Mouse (Mus musculus): ENCODE results near the gene Tor1a. TPM values are rescaled to one million over a fixed set of nuclear protein-coding genes. Genes with fewer than 3 reads are reported as not detected.
"Not testable (repeated sequence)": the region's sequence is repeated elsewhere in the genome, so short reads cannot be mapped to it uniquely, and the experiment has no call there.

The Tor1a gene
- total RNA-seq, 2 experiments from 2014 or later = 42.6 to 45.7 TPM

- no peak for DNase-seq (ENCODE audit: low spot score in 2 of 2)
- intact Hi-C loops (cut with DNase I) = no loop called here
Observed at GRCm38 (mm10) chr2:30959856-30960255, 7.9 kb downstream of the Tor1a start.

GRCm38 (mm10) chr2:30958726-30959125 lies 9.0 kb downstream of the Tor1a start:
- no peak for DNase-seq (ENCODE audit: low spot score in 2 of 2)
- intact Hi-C loops (cut with DNase I) = no loop called here

- intact Hi-C loops (cut with DNase I) = no loop called here
Observed at GRCm38 (mm10) chr2:30957511-30957910, 10.2 kb downstream of the Tor1a start.

GRCm38 (mm10) chr2:30954797-30955196 lies 12.9 kb downstream of the Tor1a start:
- intact Hi-C loops (cut with DNase I) = no loop called here
- DNase-seq (ENCODE audit: low spot score in 2 of 2) = no peak

More at GRCm38 (mm10) chr2:30957511-30957910, 10.2 kb downstream of the Tor1a start:
- no peak for DNase-seq (ENCODE audit: low spot score in 2 of 2)

GRCm38 (mm10) chr2:30952824-30953490 lies 14.8 kb downstream of the Tor1a start, which contains the start of gene Tor1b:
Gene Tor1b, plus strand, starts transcription at chr2:30952959.
- peak; percentile 91 to 93 for DNase-seq (ENCODE audit: low spot score in 2 of 2)
- intact Hi-C loops (cut with DNase I) = no loop called here

- DNase-seq (ENCODE audit: low spot score in 2 of 2) = no peak
- intact Hi-C loops (cut with DNase I) = no loop called here
Observed at GRCm38 (mm10) chr2:30952457-30952823, 15.3 kb downstream of the Tor1a start.

GRCm38 (mm10) chr2:30942603-30943011 lies 25.1 kb downstream of the Tor1a start:
- intact Hi-C loops (cut with DNase I) = no loop called here
- DNase-seq (ENCODE audit: low spot score in 2 of 2) = peak; percentile 65 to 69

- intact Hi-C loops (cut with DNase I); DNase-seq (ENCODE audit: low spot score in 2 of 2): not testable (repeated sequence)
Observed at GRCm38 (mm10) chr2:30942116-30942515, 25.6 kb downstream of the Tor1a start.

- intact Hi-C loops (cut with DNase I) = no loop called here
- no peak for DNase-seq (ENCODE audit: low spot score in 2 of 2)
Observed at GRCm38 (mm10) chr2:30941586-30941985, 26.1 kb downstream of the Tor1a start.

- intact Hi-C loops (cut with DNase I) = no loop called here
- DNase-seq (ENCODE audit: low spot score in 2 of 2) = no peak
Observed at GRCm38 (mm10) chr2:30938574-30938991, 29.1 kb downstream of the Tor1a start.

GRCm38 (mm10) chr2:30937731-30938130 lies 30.0 kb downstream of the Tor1a start:
- intact Hi-C loops (cut with DNase I) = no loop called here
- DNase-seq (ENCODE audit: low spot score in 2 of 2) = no peak

GRCm38 (mm10) chr2:30936808-30937207 lies 30.9 kb downstream of the Tor1a start:
- DNase-seq (ENCODE audit: low spot score in 2 of 2) = no peak
- intact Hi-C loops (cut with DNase I) = no loop called here

GRCm38 (mm10) chr2:30933917-30934450 lies 33.7 kb downstream of the Tor1a start:
- DNase-seq (ENCODE audit: low spot score in 2 of 2) = peak; percentile 74 to 82
- intact Hi-C loops (cut with DNase I) = loop anchor here (2.0 to 5.0 kb wide), 3 partner anchors 43 to 497 kb away; partner anchors contain the start of genes Asb6 and Prrx2

GRCm38 (mm10) chr2:30933032-30933431 lies 34.7 kb downstream of the Tor1a start:
- DNase-seq (ENCODE audit: low spot score in 2 of 2) = no peak
- intact Hi-C loops (cut with DNase I) = loop anchor here (5.0 kb wide), 2 partner anchors 101 to 496 kb away; partner anchors contain the start of genes Asb6 and Prrx2

- intact Hi-C loops (cut with DNase I) = loop anchor here (5.0 kb wide), 2 partner anchors 100 to 495 kb away; partner anchors contain the start of genes Asb6 and Prrx2
Observed at GRCm38 (mm10) chr2:30931922-30932321, 35.8 kb downstream of the Tor1a start.

GRCm38 (mm10) chr2:30930846-30931245 lies 36.9 kb downstream of the Tor1a start:
- intact Hi-C loops (cut with DNase I) = loop anchor here (5.0 kb wide), 2 partner anchors 99 to 494 kb away; partner anchors contain the start of genes Asb6 and Prrx2
- DNase-seq (ENCODE audit: low spot score in 2 of 2) = not testable (repeated sequence)

More at GRCm38 (mm10) chr2:30931922-30932321, 35.8 kb downstream of the Tor1a start:
- DNase-seq (ENCODE audit: low spot score in 2 of 2) = no peak

- DNase-seq (ENCODE audit: low spot score in 2 of 2) = peak; percentile 79 to 86
- intact Hi-C loops (cut with DNase I) = loop anchor here (5.0 kb wide), 2 partner anchors 97 to 492 kb away; partner anchors contain the start of genes Asb6 and Prrx2
Observed at GRCm38 (mm10) chr2:30929483-30930045, 38.2 kb downstream of the Tor1a start, which contains the start of gene Ptges. Gene Ptges, minus strand, starts transcription at chr2:30929863.

GRCm38 (mm10) chr2:30928893-30929482 lies 38.7 kb downstream of the Tor1a start:
- no peak for DNase-seq (ENCODE audit: low spot score in 2 of 2)
- intact Hi-C loops (cut with DNase I) = no loop called here

GRCm38 (mm10) chr2:30927844-30928628 lies 39.7 kb downstream of the Tor1a start:
- intact Hi-C loops (cut with DNase I) = no loop called here
- peak; percentile 84 to 89 for DNase-seq (ENCODE audit: low spot score in 2 of 2)
